Mouse (Mus musculus): ENCODE measurements at regions not wholly inside any gene's neighbourhood (a gene's known extent, or its start where the extent isn't known, plus 50 kb on each side); places are given as distances from the start of the nearest gene placed in this dataset.

DNA sequence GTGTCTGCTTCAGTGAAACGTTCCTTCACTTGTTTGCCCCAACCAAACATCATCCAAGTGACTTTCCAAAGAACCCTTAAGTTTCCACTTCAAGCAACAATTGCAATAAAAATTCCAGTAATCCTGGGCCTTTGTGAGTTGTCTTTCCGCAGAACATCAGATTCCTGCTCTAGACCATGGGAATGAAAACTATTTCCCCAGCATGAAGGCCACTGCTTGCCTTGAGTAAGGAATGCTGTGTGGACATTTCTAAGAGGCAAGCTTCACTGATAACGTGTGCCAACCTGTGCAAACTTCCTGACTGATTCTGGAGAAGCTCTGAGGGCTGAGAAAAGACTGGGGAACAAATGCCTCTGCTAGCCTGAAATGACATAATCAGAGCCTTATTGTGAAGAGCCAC is 214.7 kb downstream of the Lyplal1 start:
- no peak for ATAC-seq (replicated peaks; ENCODE audit: extremely low read depth, insufficient read depth, low FRiP score)
- 62% methylated on average over 3 of the region's 3 CpGs for WGBS
- H3K9me3 ChIP-seq (replicated peaks; ENCODE audit: control insufficient read depth, low read length) = peaks cover 7% of the 10 kb centered on the region; the same call in 1 of the 2 replicates

GRCm38 (mm10) chr1:185905666-185906065 is 211.4 kb downstream of the Lyplal1 start:
- WGBS = 57% methylated on average over 7 of the region's 7 CpGs
- no peak overlapping the region for H3K4me3 ChIP-seq (ENCODE audit: low read length)
- H3K4me2 ChIP-seq (ENCODE audit: low read depth, low read length) = no peak overlapping the region
- no peak for ATAC-seq (replicated peaks; ENCODE audit: extremely low read depth, insufficient read depth, low FRiP score)
- H3K27ac ChIP-seq (ENCODE audit: low read length) = no peak overlapping the region
- no peaks in the 10 kb centered on the region for H3K36me3 ChIP-seq (ENCODE audit: control insufficient read depth, insufficient read depth)
- no peaks in the 10 kb centered on the region for H3K27me3 ChIP-seq (ENCODE audit: control insufficient read depth, insufficient read depth, low read length)
- peaks cover 7% of the 10 kb centered on the region; the same call in 1 of the 2 replicates for H3K9me3 ChIP-seq (replicated peaks; ENCODE audit: control insufficient read depth, low read length)
- no peaks in the 10 kb centered on the region for H3K4me1 ChIP-seq (ENCODE audit: control insufficient read depth, insufficient read depth, low read length)
- no peak overlapping the region for H3K9ac ChIP-seq (ENCODE audit: low read length)

More for the DNA sequence above, 214.7 kb downstream of the Lyplal1 start:
- H3K9ac ChIP-seq (ENCODE audit: low read length) = no peak overlapping the region
- no peaks in the 10 kb centered on the region for H3K27me3 ChIP-seq (ENCODE audit: control insufficient read depth, insufficient read depth, low read length)
- no peak overlapping the region for H3K27ac ChIP-seq (ENCODE audit: low read length)
- H3K4me1 ChIP-seq (ENCODE audit: control insufficient read depth, insufficient read depth, low read length) = 0 out of 2 replicates have a peak, but pooled peaks cover 2% of the 10 kb centered on the region
- H3K36me3 ChIP-seq (ENCODE audit: control insufficient read depth, insufficient read depth) = no peaks in the 10 kb centered on the region
- no peak overlapping the region for H3K4me2 ChIP-seq (ENCODE audit: low read depth, low read length)
- no peak overlapping the region for H3K4me3 ChIP-seq (ENCODE audit: low read length)

DNA sequence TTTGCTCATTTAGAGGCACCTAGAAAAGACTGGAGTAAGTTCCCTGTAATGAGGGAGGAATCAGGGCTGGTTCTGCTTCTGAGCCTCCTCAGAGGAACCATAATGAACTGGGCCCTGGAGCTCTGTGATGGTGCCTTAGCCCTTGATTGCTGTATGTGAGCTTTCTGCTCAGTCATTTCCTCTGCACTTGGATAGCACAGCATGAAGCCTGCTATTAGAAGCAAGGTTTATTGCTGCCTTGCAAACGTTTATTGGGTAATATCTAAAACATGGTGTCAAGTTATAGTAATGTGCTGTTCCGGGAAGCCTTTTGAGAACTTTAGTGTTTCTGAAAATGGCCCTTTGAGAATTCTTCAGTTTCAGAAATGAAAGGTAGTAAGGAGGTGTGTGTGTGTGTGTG is 201.5 kb downstream of the Lyplal1 start:
- Histone ChIP-seq H3K4me1 (ENCODE audit: control insufficient read depth, insufficient read depth, low read length) (no peaks in the 10 kb centered on the region), H3K4me2 (ENCODE audit: low read depth, low read length) (no peak overlapping the region), H3K27ac (ENCODE audit: low read length) (no peak overlapping the region), H3K9ac (ENCODE audit: low read length) (no peak overlapping the region), H3K36me3 (ENCODE audit: control insufficient read depth, insufficient read depth) (no peaks in the 10 kb centered on the region), H3K9me3 (replicated peaks; ENCODE audit: control insufficient read depth, low read length) (no peaks in the 10 kb centered on the region), H3K4me3 (ENCODE audit: low read length) (no peak overlapping the region), H3K27me3 (ENCODE audit: control insufficient read depth, insufficient read depth, low read length) (no peaks in the 10 kb centered on the region)
- ATAC-seq (replicated peaks; ENCODE audit: extremely low read depth, insufficient read depth, low FRiP score) = no peak
- WGBS = 63% methylated on average over 2 of the region's 2 CpGs

- WGBS = 63% methylated on average over 1 of the region's 1 CpGs
- no peak for ATAC-seq (replicated peaks; ENCODE audit: extremely low read depth, insufficient read depth, low FRiP score)
- H3K27me3 ChIP-seq (ENCODE audit: control insufficient read depth, insufficient read depth, low read length) = no peaks in the 10 kb centered on the region
These were observed 198.4 kb downstream of the Lyplal1 start for GRCm38 (mm10) chr1:185918663-185919062.

GRCm38 (mm10) chr1:185923723-185924122 is 193.4 kb downstream of the Lyplal1 start:
- Histone ChIP-seq H3K27ac (ENCODE audit: low read length) (no peak overlapping the region), H3K36me3 (ENCODE audit: control insufficient read depth, insufficient read depth) (no peaks in the 10 kb centered on the region), H3K4me2 (ENCODE audit: low read depth, low read length) (no peak overlapping the region), H3K4me1 (ENCODE audit: control insufficient read depth, insufficient read depth, low read length) (no peaks in the 10 kb centered on the region), H3K27me3 (ENCODE audit: control insufficient read depth, insufficient read depth, low read length) (no peaks in the 10 kb centered on the region), H3K4me3 (ENCODE audit: low read length) (no peak overlapping the region), H3K9me3 (replicated peaks; ENCODE audit: control insufficient read depth, low read length) (peaks cover 4% of the 10 kb centered on the region; the same call in 1 of the 2 replicates), H3K9ac (ENCODE audit: low read length) (no peak overlapping the region)
- ATAC-seq (replicated peaks; ENCODE audit: extremely low read depth, insufficient read depth, low FRiP score) = no peak
- WGBS = 74% methylated on average over 2 of the region's 2 CpGs

More at GRCm38 (mm10) chr1:185918663-185919062, 198.4 kb downstream of the Lyplal1 start:
- Histone ChIP-seq H3K27ac (ENCODE audit: low read length) (no peak overlapping the region), H3K36me3 (ENCODE audit: control insufficient read depth, insufficient read depth) (no peaks in the 10 kb centered on the region), H3K9me3 (replicated peaks; ENCODE audit: control insufficient read depth, low read length) (no peaks in the 10 kb centered on the region), H3K4me2 (ENCODE audit: low read depth, low read length) (no peak overlapping the region), H3K9ac (ENCODE audit: low read length) (no peak overlapping the region), H3K4me3 (ENCODE audit: low read length) (no peak overlapping the region), H3K4me1 (ENCODE audit: control insufficient read depth, insufficient read depth, low read length) (no peaks in the 10 kb centered on the region)

DNA sequence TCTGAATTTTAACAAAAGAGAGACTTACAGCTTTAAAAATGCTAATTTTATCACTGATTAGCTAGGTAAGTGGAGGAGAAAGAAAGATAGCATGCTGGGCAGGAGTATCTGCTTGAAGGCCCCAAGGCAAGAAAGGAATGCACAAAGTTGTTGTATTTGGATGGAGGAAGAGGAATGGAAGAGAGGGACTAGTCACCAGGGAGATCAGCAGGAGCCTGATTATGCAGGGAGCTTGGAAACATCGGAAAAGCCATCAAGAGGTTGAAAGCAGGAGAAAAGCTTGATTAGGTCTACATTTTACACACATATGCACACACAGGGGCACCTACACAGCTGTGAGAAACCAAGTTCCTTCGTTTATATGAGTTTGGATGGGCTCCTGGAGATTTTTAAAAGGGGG is 188.1 kb downstream of the Lyplal1 start:
- ATAC-seq (replicated peaks; ENCODE audit: extremely low read depth, insufficient read depth, low FRiP score) = no peak
- H3K4me1 ChIP-seq (ENCODE audit: control insufficient read depth, insufficient read depth, low read length) = no peaks in the 10 kb centered on the region
- H3K9ac ChIP-seq (ENCODE audit: low read length) = no peak overlapping the region

DNA sequence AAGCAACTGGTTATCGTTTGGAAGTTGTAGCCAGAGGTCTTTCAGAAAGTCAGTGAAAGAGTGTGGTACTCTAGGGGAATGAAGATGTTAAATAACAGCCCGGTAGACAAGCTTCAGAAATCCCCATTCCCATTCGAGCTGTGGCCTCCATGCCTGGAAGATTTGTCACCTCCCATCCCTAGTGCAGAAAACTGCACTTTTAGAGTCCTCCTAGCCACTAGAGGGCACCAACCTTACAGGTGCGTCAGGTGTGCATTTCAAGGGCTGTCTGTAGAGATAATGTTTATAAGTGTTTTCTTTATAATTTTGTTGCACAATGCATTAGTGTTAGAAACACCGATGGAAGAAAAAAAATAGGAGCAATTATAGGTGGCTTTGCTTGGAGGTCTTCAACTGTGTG is 187.3 kb downstream of the Lyplal1 start:
- 66% methylated on average over 5 of the region's 5 CpGs for WGBS
- peaks cover 4% of the 10 kb centered on the region; the same call in 1 of the 2 replicates for H3K9me3 ChIP-seq (replicated peaks; ENCODE audit: control insufficient read depth, low read length)
- H3K27me3 ChIP-seq (ENCODE audit: control insufficient read depth, insufficient read depth, low read length) = no peaks in the 10 kb centered on the region
- no peak for ATAC-seq (replicated peaks; ENCODE audit: extremely low read depth, insufficient read depth, low FRiP score)
- H3K27ac ChIP-seq (ENCODE audit: low read length) = no peak overlapping the region
- H3K4me1 ChIP-seq (ENCODE audit: control insufficient read depth, insufficient read depth, low read length) = no peaks in the 10 kb centered on the region
- H3K4me2 ChIP-seq (ENCODE audit: low read depth, low read length) = no peak overlapping the region
- H3K9ac ChIP-seq (ENCODE audit: low read length) = no peak overlapping the region
- H3K36me3 ChIP-seq (ENCODE audit: control insufficient read depth, insufficient read depth) = no peaks in the 10 kb centered on the region
- no peak overlapping the region for H3K4me3 ChIP-seq (ENCODE audit: low read length)

More for the DNA sequence above, 188.1 kb downstream of the Lyplal1 start:
- H3K4me3 ChIP-seq (ENCODE audit: low read length) = no peak overlapping the region
- no peak overlapping the region for H3K27ac ChIP-seq (ENCODE audit: low read length)
- 43% methylated on average over 2 of the region's 2 CpGs for WGBS
- no peaks in the 10 kb centered on the region for H3K27me3 ChIP-seq (ENCODE audit: control insufficient read depth, insufficient read depth, low read length)
- H3K9me3 ChIP-seq (replicated peaks; ENCODE audit: control insufficient read depth, low read length) = peaks cover 4% of the 10 kb centered on the region; the same call in 1 of the 2 replicates
- no peak overlapping the region for H3K4me2 ChIP-seq (ENCODE audit: low read depth, low read length)
- no peaks in the 10 kb centered on the region for H3K36me3 ChIP-seq (ENCODE audit: control insufficient read depth, insufficient read depth)

DNA sequence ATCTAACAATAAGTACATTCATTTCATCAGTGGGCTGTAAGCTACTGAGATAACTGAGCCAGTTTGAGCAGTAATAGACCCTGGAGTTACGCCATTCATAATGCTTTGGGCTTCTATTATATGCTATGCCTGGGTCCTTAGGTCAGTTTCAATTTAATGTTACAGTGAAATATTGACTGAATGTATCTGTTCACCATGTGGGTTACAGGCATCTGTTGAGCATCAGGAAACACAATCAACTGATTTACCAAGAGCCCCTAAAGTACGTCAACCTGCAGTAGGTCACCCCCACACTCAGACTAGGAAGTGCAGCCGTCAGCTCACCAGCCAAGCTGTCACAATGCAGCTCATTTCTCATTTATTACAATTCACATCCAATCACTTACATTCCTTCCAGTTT is 183.5 kb downstream of the Lyplal1 start:
- Histone ChIP-seq H3K4me2 (ENCODE audit: low read depth, low read length) (no peak overlapping the region), H3K9me3 (replicated peaks; ENCODE audit: control insufficient read depth, low read length) (no peaks in the 10 kb centered on the region), H3K27ac (ENCODE audit: low read length) (no peak overlapping the region), H3K9ac (ENCODE audit: low read length) (no peak overlapping the region), H3K27me3 (ENCODE audit: control insufficient read depth, insufficient read depth, low read length) (no peaks in the 10 kb centered on the region), H3K4me1 (ENCODE audit: control insufficient read depth, insufficient read depth, low read length) (no peaks in the 10 kb centered on the region), H3K36me3 (ENCODE audit: control insufficient read depth, insufficient read depth) (no peaks in the 10 kb centered on the region), H3K4me3 (ENCODE audit: low read length) (no peak overlapping the region)
- WGBS = 67% methylated on average over 3 of the region's 3 CpGs
- ATAC-seq (replicated peaks; ENCODE audit: extremely low read depth, insufficient read depth, low FRiP score) = no peak

GRCm38 (mm10) chr1:185937026-185937425 is 180.1 kb downstream of the Lyplal1 start:
- H3K4me2 ChIP-seq (ENCODE audit: low read depth, low read length) = no peak overlapping the region
- no peak overlapping the region for H3K4me3 ChIP-seq (ENCODE audit: low read length)
- no peaks in the 10 kb centered on the region for H3K4me1 ChIP-seq (ENCODE audit: control insufficient read depth, insufficient read depth, low read length)
- no peaks in the 10 kb centered on the region for H3K27me3 ChIP-seq (ENCODE audit: control insufficient read depth, insufficient read depth, low read length)
- no peaks in the 10 kb centered on the region for H3K9me3 ChIP-seq (replicated peaks; ENCODE audit: control insufficient read depth, low read length)
- no peak for ATAC-seq (replicated peaks; ENCODE audit: extremely low read depth, insufficient read depth, low FRiP score)
- no peak overlapping the region for H3K27ac ChIP-seq (ENCODE audit: low read length)
- H3K36me3 ChIP-seq (ENCODE audit: control insufficient read depth, insufficient read depth) = no peaks in the 10 kb centered on the region
- H3K9ac ChIP-seq (ENCODE audit: low read length) = no peak overlapping the region
